Mouse (Mus musculus): ENCODE measurements around the gene Gm10147.
"Not testable (repeated sequence)": the region's sequence is repeated elsewhere in the genome, so short reads cannot be mapped to it uniquely, and the experiment has no call there.

Gene Gm10147

DNA sequence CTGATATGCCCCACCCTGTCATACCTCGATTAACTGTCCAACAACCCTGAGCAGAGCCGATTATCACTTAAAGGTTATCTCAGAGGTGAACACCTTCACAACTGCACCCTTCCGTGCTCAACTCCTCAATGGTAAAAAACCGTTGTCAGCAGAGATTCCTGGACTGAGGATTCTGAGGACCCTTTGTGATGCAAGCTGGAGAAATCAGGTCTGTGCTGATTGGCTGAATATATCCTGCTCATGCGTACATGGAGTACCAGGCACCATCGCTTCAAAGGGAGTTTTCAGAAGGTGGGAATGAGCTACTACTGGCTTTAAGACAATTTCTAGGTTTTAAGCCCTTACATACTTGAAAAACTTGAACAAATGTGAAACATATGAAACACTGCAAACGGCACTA lies at the start of gene Gm10147:
Gene Gm10147, minus strand, starts transcription at position 101 of the 400 bp plus-strand sequence.
- DNase-seq (ENCODE audit: low spot score), result not testable (repeated sequence)
